Mouse (Mus musculus) lung, adult 2 months (tissue): Measurements from ENCODE around the gene Nap1l4.

Experiments
- CTCF ChIP-seq: fragments of 200-500 bp; IDR thresholded peaks from 2 replicates; pipeline ENCODE4 v1.5.1; 2011; ENCODE audit warnings: mild to moderate bottlenecking, low read length, control low read depth; ENCODE audit not compliant: insufficient read depth
- POLR2A ChIP-seq: fragments of 200-500 bp; IDR thresholded peaks from 2 replicates; pipeline ENCODE4 v1.6.1; 2011; ENCODE audit warnings: low read depth, mild to moderate bottlenecking, control low read depth, low read length, borderline replicate concordance; ENCODE audit errors: extremely low read depth

GRCm38 (mm10) chr7:143475876-143476275 lies 73.0 kb downstream of the Nap1l4 start:
- no peak for TF ChIP-seq POLR2A
- TF ChIP-seq CTCF = no peak
